Mouse (Mus musculus) gastrocnemius, postnatal 4 days (tissue): ENCODE data around the gene Mettl3. TPM values are rescaled to one million over a fixed set of nuclear protein-coding genes. Genes with fewer than 3 reads are reported as not detected.

Experiments used
- DNase-seq, 2 experiments: peaks; one replicate each; pipeline ENCODE4 v3.0.0; 2021 to 2022; ENCODE audit warnings: low spot score in 2 of 2, mixed read lengths in 2 of 2
- total RNA-seq, 2 experiments: library from RNA; stranded (reverse); gene quantifications; 2 replicates each; pipeline ENCODE4 v1.2.3; 2021

Mettl3 gene
- total RNA-seq, 2 experiments from 2014 or later, result 22.1 to 24.8 TPM

- no peak for DNase-seq
Measured at GRCm38 (mm10) chr14:52295558-52296264, 9.2 kb downstream of the Mettl3 start.

- no peak for DNase-seq
Measured at GRCm38 (mm10) chr14:52284191-52284590, 20.7 kb downstream of the Mettl3 start.

GRCm38 (mm10) chr14:52283629-52284028 lies 21.3 kb downstream of the Mettl3 start:
- DNase-seq, result no peak

GRCm38 (mm10) chr14:52279747-52280120 lies 25.2 kb downstream of the Mettl3 start:
- no peak for DNase-seq

- peak; percentile 91 to 96 for DNase-seq
Measured at GRCm38 (mm10) chr14:52278932-52279746, 25.8 kb downstream of the Mettl3 start, which contains the start of the genes Tox4 and Rab2b. Gene Tox4 (plus strand): TSS chr14:52279146. Gene Rab2b (minus strand): TSS chr14:52279545.

- DNase-seq, result no peak
Measured at GRCm38 (mm10) chr14:52277210-52277609, 27.7 kb downstream of the Mettl3 start.

- DNase-seq, result no peak
Measured at GRCm38 (mm10) chr14:52272781-52273180, 32.1 kb downstream of the Mettl3 start.

GRCm38 (mm10) chr14:52257484-52258213 lies 47.3 kb downstream of the Mettl3 start, which contains the start of gene Chd8:
Gene Chd8 (minus strand): TSS chr14:52257780.
- peak; percentile 95 to 98 for DNase-seq

- no peak for DNase-seq
Measured at GRCm38 (mm10) chr14:52256311-52257175, 48.4 kb downstream of the Mettl3 start.

GRCm38 (mm10) chr14:52246129-52246528 lies 58.8 kb downstream of the Mettl3 start:
- no peak for DNase-seq

Other genes with a start within 250 kb of the Mettl3 start
- gene Hnrnpc, start 201.1 kb downstream of the Mettl3 start, total RNA-seq, result 100 to 1,000 TPM; 140 to 156 TPM
- gene Rpgrip1, start 194.4 kb downstream of the Mettl3 start, total RNA-seq, result under 1 TPM; 0.23 to 0.49 TPM
- 10 to 100 TPM; 44.0 to 47.8 TPM for gene Supt16, start 107.7 kb downstream of the Mettl3 start, total RNA-seq
- 10 to 100 TPM; 76.4 to 78.8 TPM for gene Chd8, start 47.3 kb downstream of the Mettl3 start, total RNA-seq
- 10 to 100 TPM; 41.8 to 42.0 TPM for gene Tox4, start 26.0 kb downstream of the Mettl3 start, total RNA-seq
- 10 to 100 TPM in 1 of 2 experiments, 1 to 10 TPM in 1; 9.1 to 12.5 TPM for gene Rab2b, start 25.6 kb downstream of the Mettl3 start, total RNA-seq
- gene Sall2, start 23.6 kb upstream of the Mettl3 start, total RNA-seq, result 1 to 10 TPM; 7.2 to 7.4 TPM
- gene Olfr1513, start 51.3 kb upstream of the Mettl3 start, total RNA-seq, result not detected
- not detected for gene Olfr1512, start 74.0 kb upstream of the Mettl3 start, total RNA-seq
- not detected for gene Olfr1511, start 92.3 kb upstream of the Mettl3 start, total RNA-seq
- gene Olfr1510, start 109.2 kb upstream of the Mettl3 start, total RNA-seq, result not detected
- gene Olfr1509, start 137.9 kb upstream of the Mettl3 start, total RNA-seq, result not detected
- under 1 TPM in 1 of 2 experiments, not detected in 1; 0.05 TPM for gene Olfr1508, start 162.4 kb upstream of the Mettl3 start, total RNA-seq
- gene Olfr1507, start 190.6 kb upstream of the Mettl3 start, total RNA-seq, result under 1 TPM in 1 of 2 experiments, not detected in 1; 0.67 TPM